Mouse (Mus musculus) forebrain, embryonic 15.5 days (tissue): ENCODE measurements around the gene Wdr24. TPM values are rescaled to one million over a fixed set of nuclear protein-coding genes. Genes with fewer than 3 reads are reported as not detected.

Source experiments
- ATAC-seq: fragments of 200-750 bp; cut with Nextera tagmentation; replicated peaks from 2 replicates; pipeline ENCODE4 v1.8.0; 2017; ENCODE audit warnings: mild to moderate bottlenecking, moderate TSS enrichment, moderate library complexity
- H3K27ac ChIP-seq: fragments of 300-500 bp; sonication (generic); replicated peaks from 2 replicates; pipeline ENCODE4 v1.5.1; 2015; ENCODE audit warnings: mild to moderate bottlenecking, inconsistent platforms
- H3K27me3 ChIP-seq: fragments of 300-500 bp; sonication (generic); 2 replicates; pipeline ENCODE4 v1.6.1; 2015; ENCODE audit warnings: inconsistent platforms
- H3K36me3 ChIP-seq: fragments of 300-500 bp; sonication (generic); 2 replicates; pipeline ENCODE4 v1.6.1; 2015; ENCODE audit warnings: mild to moderate bottlenecking, inconsistent platforms
- H3K4me1 ChIP-seq: fragments of 300-500 bp; sonication (generic); 2 replicates; pipeline ENCODE4 v1.6.1; 2015; ENCODE audit warnings: inconsistent platforms
- H3K4me2 ChIP-seq: fragments of 300-500 bp; sonication (generic); replicated peaks from 2 replicates; pipeline ENCODE4 v1.6.1; 2015; ENCODE audit warnings: mild to moderate bottlenecking, inconsistent platforms
- H3K4me3 ChIP-seq: fragments of 300-500 bp; sonication (generic); 2 replicates; pipeline ENCODE4 v1.5.1; 2015; ENCODE audit warnings: mild to moderate bottlenecking, inconsistent platforms
- H3K9ac ChIP-seq: fragments of 300-500 bp; sonication (generic); replicated peaks from 2 replicates; pipeline ENCODE4 v1.6.1; 2015; ENCODE audit warnings: mild to moderate bottlenecking, inconsistent platforms
- H3K9me3 ChIP-seq: fragments of 300-500 bp; sonication (generic); 2 replicates; pipeline ENCODE4 v1.6.1; 2016; ENCODE audit warnings: inconsistent platforms
- WGBS: fragments of 180-500 bp; shearing (Covaris S2); methylation state at CpG from one replicate; pipeline ENCODE4 v1.1.7; 2015; ENCODE audit warnings: mixed read lengths; 5-methylcytosine and 5-hydroxymethylcytosine counted together
- polyA plus RNA-seq: library from polyadenylated mRNA; unstranded; fragments of >200 nt; fragmentation: Nextera tagmentation; extraction: Ambion mirVana; gene quantifications from 2 replicates; pipeline ENCODE4 v1.2.1, GENCODE M21; 2015

Gene Wdr24
- polyA plus RNA-seq, 1 experiment from 2014 or later, result 34.2 TPM

- ATAC-seq, result no peak
- Histone ChIP-seq H3K27ac (no peak overlapping the region), H3K27me3 (no peaks in the 10 kb centered on the region), H3K4me3 (peak overlapping the region; percentile 84), H3K9me3 (no peaks in the 10 kb centered on the region), H3K4me1 (peaks cover 22% of the 10 kb centered on the region), H3K36me3 (peaks cover 34% of the 10 kb centered on the region), H3K4me2 (peak overlapping the region; percentile 93), H3K9ac (peak overlapping the region; percentile 78)
- 96% methylated on average over 4 of the region's 4 CpGs for WGBS
Observed at GRCm38 (mm10) chr17:25843122-25843521, 19.7 kb downstream of the Wdr24 start.

GRCm38 (mm10) chr17:25843636-25844395, 20.4 kb downstream of the Wdr24 start:
- H3K36me3 ChIP-seq, result peaks cover 33% of the 10 kb centered on the region
- WGBS, result 3% methylated on average over 38 of the region's 38 CpGs

GRCm38 (mm10) chr17:25844396-25844901, 21.0 kb downstream of the Wdr24 start, which contains the start of gene Rhot2:
Rhot2 (minus strand) TSS chr17:25844851.
- H3K4me1 ChIP-seq, result peaks cover 19% of the 10 kb centered on the region
- H3K36me3 ChIP-seq, result peaks cover 26% of the 10 kb centered on the region
- H3K9ac ChIP-seq, result peak within 1 kb of the TSS; percentile 78
- peak within 1 kb of the TSS; percentile 84 for H3K4me3 ChIP-seq
- under 1% methylated on average over 21 of the region's 21 CpGs for WGBS
- ATAC-seq, result peak; percentile 96
- peak within 1 kb of the TSS; percentile 93 for H3K4me2 ChIP-seq
- no peaks in the 10 kb centered on the region for H3K27me3 ChIP-seq
- H3K9me3 ChIP-seq, result no peaks in the 10 kb centered on the region
- H3K27ac ChIP-seq, result peak within 1 kb of the TSS; percentile 73

More at GRCm38 (mm10) chr17:25843636-25844395, 20.4 kb downstream of the Wdr24 start:
- Histone ChIP-seq H3K9ac (peak overlapping the region; percentile 78), H3K27ac (peak overlapping the region; percentile 73), H3K4me2 (peak overlapping the region; percentile 93), H3K4me3 (peak overlapping the region; percentile 84), H3K9me3 (no peaks in the 10 kb centered on the region), H3K27me3 (no peaks in the 10 kb centered on the region), H3K4me1 (peaks cover 19% of the 10 kb centered on the region)
- ATAC-seq, result peak; percentile 33

GRCm38 (mm10) chr17:25860229-25860628, 36.8 kb downstream of the Wdr24 start:
- 93% methylated on average over 6 of the region's 6 CpGs for WGBS
- Histone ChIP-seq H3K4me3 (no peak overlapping the region), H3K9me3 (no peaks in the 10 kb centered on the region), H3K9ac (peak overlapping the region; percentile 95), H3K4me2 (peak overlapping the region; percentile 63), H3K27me3 (no peaks in the 10 kb centered on the region), H3K4me1 (peaks cover 25% of the 10 kb centered on the region), H3K27ac (no peak overlapping the region), H3K36me3 (no peaks in the 10 kb centered on the region)
- ATAC-seq, result no peak

GRCm38 (mm10) chr17:25860832-25861703, 37.6 kb downstream of the Wdr24 start, which contains the start of gene Wdr90:
Wdr90 (minus strand) TSS chr17:25861501.
- WGBS, result 3% methylated on average over 65 of the region's 65 CpGs
- peak within 1 kb of the TSS; percentile 95 for H3K9ac ChIP-seq
- H3K4me3 ChIP-seq, result peak within 1 kb of the TSS; percentile 73
- H3K9me3 ChIP-seq, result no peaks in the 10 kb centered on the region
- peak within 1 kb of the TSS; percentile 63 for H3K4me2 ChIP-seq
- no peaks in the 10 kb centered on the region for H3K36me3 ChIP-seq
- H3K27ac ChIP-seq, result peak within 1 kb of the TSS; percentile 88
- ATAC-seq, result peak; percentile 97
- H3K4me1 ChIP-seq, result peaks cover 25% of the 10 kb centered on the region
- H3K27me3 ChIP-seq, result no peaks in the 10 kb centered on the region

- no peaks in the 10 kb centered on the region for H3K36me3 ChIP-seq
- peak; percentile 44; the same call in 1 of the 2 replicates for ATAC-seq
- peak overlapping the region; percentile 95 for H3K9ac ChIP-seq
- no peaks in the 10 kb centered on the region for H3K27me3 ChIP-seq
- WGBS, result 12% methylated on average over 6 of the region's 6 CpGs
- H3K4me3 ChIP-seq, result peak overlapping the region; percentile 73
- H3K4me2 ChIP-seq, result peak overlapping the region; percentile 63
- H3K4me1 ChIP-seq, result peaks cover 25% of the 10 kb centered on the region
- no peaks in the 10 kb centered on the region for H3K9me3 ChIP-seq
- peak overlapping the region; percentile 88 for H3K27ac ChIP-seq
Observed at GRCm38 (mm10) chr17:25861704-25862612, 38.5 kb downstream of the Wdr24 start.

GRCm38 (mm10) chr17:25863681-25864080, 40.3 kb downstream of the Wdr24 start:
- H3K4me1 ChIP-seq, result peaks cover 35% of the 10 kb centered on the region
- no peaks in the 10 kb centered on the region for H3K27me3 ChIP-seq
- H3K27ac ChIP-seq, result no peak overlapping the region
- ATAC-seq, result no peak
- no peak overlapping the region for H3K9ac ChIP-seq
- WGBS, result 87% methylated on average over 6 of the region's 6 CpGs
- H3K4me3 ChIP-seq, result no peak overlapping the region
- no peaks in the 10 kb centered on the region for H3K36me3 ChIP-seq
- H3K9me3 ChIP-seq, result no peaks in the 10 kb centered on the region
- H3K4me2 ChIP-seq, result no peak overlapping the region

GRCm38 (mm10) chr17:25864311-25864710, 40.9 kb downstream of the Wdr24 start:
- Histone ChIP-seq H3K4me3 (no peak overlapping the region), H3K4me1 (peaks cover 40% of the 10 kb centered on the region), H3K9ac (no peak overlapping the region), H3K4me2 (no peak overlapping the region), H3K27ac (no peak overlapping the region), H3K27me3 (no peaks in the 10 kb centered on the region), H3K36me3 (no peaks in the 10 kb centered on the region), H3K9me3 (no peaks in the 10 kb centered on the region)
- WGBS, result 91% methylated on average over 14 of the region's 14 CpGs
- ATAC-seq, result no peak

- H3K4me2 ChIP-seq, result no peak overlapping the region
- peaks cover 31% of the 10 kb centered on the region for H3K4me1 ChIP-seq
- no peaks in the 10 kb centered on the region for H3K36me3 ChIP-seq
- no peak for ATAC-seq
- 93% methylated on average over 11 of the region's 11 CpGs for WGBS
- H3K9me3 ChIP-seq, result no peaks in the 10 kb centered on the region
- H3K9ac ChIP-seq, result no peak overlapping the region
- H3K27me3 ChIP-seq, result no peaks in the 10 kb centered on the region
- no peak overlapping the region for H3K27ac ChIP-seq
- H3K4me3 ChIP-seq, result no peak overlapping the region
Observed at GRCm38 (mm10) chr17:25865288-25865687, 41.9 kb downstream of the Wdr24 start.

GRCm38 (mm10) chr17:25866172-25866571, 42.7 kb downstream of the Wdr24 start:
- no peak overlapping the region for H3K27ac ChIP-seq
- H3K4me3 ChIP-seq, result no peak overlapping the region
- H3K4me1 ChIP-seq, result peaks cover 23% of the 10 kb centered on the region
- H3K4me2 ChIP-seq, result no peak overlapping the region
- no peak for ATAC-seq
- whole genome bisulfite sequencing, result 90% methylated on average over 3 of the region's 3 CpGs
- H3K27me3 ChIP-seq, result no peaks in the 10 kb centered on the region
- no peak overlapping the region for H3K9ac ChIP-seq
- H3K9me3 ChIP-seq, result no peaks in the 10 kb centered on the region
- H3K36me3 ChIP-seq, result no peaks in the 10 kb centered on the region

- no peaks in the 10 kb centered on the region for H3K9me3 ChIP-seq
- 8% methylated on average over 7 of the region's 7 CpGs for WGBS
- H3K4me2 ChIP-seq, result peak overlapping the region; percentile 100
- no peaks in the 10 kb centered on the region for H3K27me3 ChIP-seq
- H3K36me3 ChIP-seq, result no peaks in the 10 kb centered on the region
- peaks cover 15% of the 10 kb centered on the region for H3K4me1 ChIP-seq
- H3K4me3 ChIP-seq, result peak overlapping the region; percentile 67
- ATAC-seq, result no peak
- no peak overlapping the region for H3K27ac ChIP-seq
- peak overlapping the region; percentile 75 for H3K9ac ChIP-seq
Observed at GRCm38 (mm10) chr17:25867509-25867835, 44.0 kb downstream of the Wdr24 start.
